ENCODE assay signal across 9 mouse cellular contexts in the genomic region with DNA sequence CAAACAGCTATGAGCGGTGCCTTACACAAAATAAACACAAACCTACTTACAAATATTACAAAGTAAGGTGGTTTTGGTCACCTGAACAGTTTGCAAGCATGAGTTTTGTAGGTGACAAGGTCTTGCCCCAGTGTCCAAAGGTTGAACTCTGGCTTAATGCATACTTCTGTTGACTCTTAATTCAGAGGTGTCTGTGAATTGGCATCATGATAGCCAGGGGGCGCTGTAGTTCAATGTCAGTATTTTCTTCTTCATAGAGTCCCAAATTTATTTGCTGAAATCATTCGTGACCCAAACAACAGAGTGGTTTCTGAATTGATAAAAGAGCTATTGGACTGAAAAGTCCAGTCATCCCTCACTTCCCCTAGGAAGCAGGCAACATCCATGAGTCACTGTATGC. TPM values are rescaled to one million over a fixed set of nuclear protein-coding genes. Genes with fewer than 3 reads are reported as not detected.
DNase-seq lines count a peak whose midpoint lies in the region; ATAC-seq lines count a peak whose summit lies in the region.
"Had no signal": no experiment of that assay in that cellular context is flagged by ENCODE, and none has a peak within 500 bp of the region (broad histone marks: within the 10 kb centered on the region; RNA-seq: fewer than 3 reads in every experiment).

No protein-coding gene starts in this region.

- H3K27me3 ChIP-seq in liver, embryonic 11.5 days (replicated peaks; ENCODE audit: control insufficient read depth, insufficient read depth, low read length) = no peaks in the 10 kb centered on the region
- no peaks in the 10 kb centered on the region for H3K27me3 ChIP-seq in limb, embryonic 11.5 days (ENCODE audit: control insufficient read depth, insufficient read depth, low read length)
- H3K27me3 ChIP-seq: midbrain, embryonic 12.5 days had no signal

- ATAC-seq in liver, embryonic 11.5 days (replicated peaks; ENCODE audit: low FRiP score) = no peak
- ATAC-seq in limb, embryonic 11.5 days (ENCODE audit: insufficient number of reproducible peaks, low FRiP score, low TSS enrichment, low read depth) = no peak

- H3K4me2 ChIP-seq in liver, embryonic 11.5 days = no peak overlapping the region
- H3K4me2 ChIP-seq in limb, embryonic 11.5 days (ENCODE audit: low read depth, severe bottlenecking) = no peak overlapping the region
- H3K4me2 ChIP-seq: midbrain, embryonic 12.5 days had no signal

- H3K9me3 ChIP-seq in liver, embryonic 11.5 days (ENCODE audit: control insufficient read depth, low read length) = no peaks in the 10 kb centered on the region
- no peaks in the 10 kb centered on the region for H3K9me3 ChIP-seq in limb, embryonic 11.5 days (ENCODE audit: control insufficient read depth, low read length)
- H3K9me3 ChIP-seq: midbrain, embryonic 12.5 days had no signal

- no peaks in the 10 kb centered on the region for H3K36me3 ChIP-seq in liver, embryonic 11.5 days (ENCODE audit: control insufficient read depth, insufficient read depth, low read length)
- no peaks in the 10 kb centered on the region for H3K36me3 ChIP-seq in limb, embryonic 11.5 days (ENCODE audit: control insufficient read depth, insufficient read depth, low read length)
- H3K36me3 ChIP-seq: midbrain, embryonic 12.5 days had no signal

- no peak overlapping the region for H3K4me3 ChIP-seq in liver, embryonic 11.5 days (ENCODE audit: low read depth, low read length)
- no peak overlapping the region for H3K4me3 ChIP-seq in limb, embryonic 11.5 days (ENCODE audit: low read depth, low read length)
- H3K4me3 ChIP-seq: midbrain, embryonic 12.5 days had no signal

- peak; percentile 78 for DNase-seq in liver
- DNase-seq in liver, embryonic 11.5 days (ENCODE audit: low spot score) = no peak
- peak; percentile 80 to 84 for DNase-seq in adrenal gland, adult 18-20 months (ENCODE audit: low spot score in 2 of 2)
- DNase-seq in embryo, embryonic 10 days (ENCODE audit: low spot score) = peak; percentile 75
- DNase-seq in induced T-regulatory cell, adult 2 months (ENCODE audit: low read depth) = peak; percentile 84
- DNase-seq in limb, embryonic 11.5 days (ENCODE audit: low spot score) = peak; percentile 74
- DNase-seq in retina, adult 2 months (ENCODE audit: low read depth, low spot score) = peak; percentile 39
- DNase-seq in urinary bladder, adult 2 months (ENCODE audit: low spot score) = peak; percentile 41

- no peak overlapping the region for H3K9ac ChIP-seq in liver, embryonic 11.5 days (ENCODE audit: low read depth, low read length)
- H3K9ac ChIP-seq in limb, embryonic 11.5 days (ENCODE audit: low read length) = no peak overlapping the region
- H3K9ac ChIP-seq: midbrain, embryonic 12.5 days had no signal

- H3K27ac ChIP-seq in liver, embryonic 11.5 days (ENCODE audit: low read depth, low read length) = no peak overlapping the region
- H3K27ac ChIP-seq in limb, embryonic 11.5 days (replicated peaks; ENCODE audit: low read depth, low read length) = no peak overlapping the region
- H3K27ac ChIP-seq: midbrain, embryonic 12.5 days had no signal

- no peaks in the 10 kb centered on the region for H3K4me1 ChIP-seq in liver, embryonic 11.5 days (replicated peaks; ENCODE audit: control insufficient read depth, insufficient read depth, low read length)
- no peaks in the 10 kb centered on the region for H3K4me1 ChIP-seq in limb, embryonic 11.5 days (ENCODE audit: control insufficient read depth, insufficient read depth, low read length)
- H3K4me1 ChIP-seq: midbrain, embryonic 12.5 days had no signal

- WGBS in liver, embryonic 11.5 days = 39% methylated on average over 3 of the region's 3 CpGs
- 41% methylated on average over 3 of the region's 3 CpGs for WGBS in limb, embryonic 11.5 days

RNA-seq across cellular contexts. Expression of a gene that starts 50.2 kb away (rescaled TPM):
- polyA plus RNA-seq in liver, embryonic 11.5 days (2014; fragmentation: Nextera tagmentation; extraction: Ambion mirVana) = 0.16 and 0.30 TPM in 2 replicates
- total RNA-seq in adrenal gland, adult 18-20 months (2021) = under 1 TPM; 0.64 to 0.76 TPM
- 0.45 and 0.60 TPM in 2 replicates for polyA plus RNA-seq in limb, embryonic 11.5 days (2014; fragmentation: Nextera tagmentation; extraction: Ambion mirVana)
- 1.8 and 3.2 TPM in 2 replicates for polyA plus RNA-seq in urinary bladder, adult 2 months (2012; rRNA removed)

RNA-seq across cellular contexts. Expression of a gene that starts 54.1 kb away (rescaled TPM):
- not detected in 2 replicates for polyA plus RNA-seq in liver, embryonic 11.5 days (2014; fragmentation: Nextera tagmentation; extraction: Ambion mirVana)
- total RNA-seq in adrenal gland, adult 18-20 months (2021) = not detected
- 0.56 TPM in 1 of 2 replicates, not detected in the other for polyA plus RNA-seq in limb, embryonic 11.5 days (2014; fragmentation: Nextera tagmentation; extraction: Ambion mirVana)
- 0.06 and 0.07 TPM in 2 replicates for polyA plus RNA-seq in urinary bladder, adult 2 months (2012; rRNA removed)
